Mouse (Mus musculus): ENCODE data around the gene Nacc2.

Gene Nacc2

GRCm38 (mm10) chr2:26123079-26123648, at the start of gene Nacc2:
TSS of gene Nacc2 (minus strand) at chr2:26123220.
- peak; percentile 44 to 45 for DNase-seq

- DNase-seq: no peak
Measured at GRCm38 (mm10) chr2:26172166-26172565, 49.1 kb upstream of the Nacc2 start.

- no peak for DNase-seq
Measured at GRCm38 (mm10) chr2:26170376-26170775, 47.4 kb upstream of the Nacc2 start.

- no peak for DNase-seq
Measured at GRCm38 (mm10) chr2:26168843-26169579, 46.0 kb upstream of the Nacc2 start.

GRCm38 (mm10) chr2:26166890-26167289, 43.9 kb upstream of the Nacc2 start:
- DNase-seq: no peak

GRCm38 (mm10) chr2:26158064-26158463, 35.0 kb upstream of the Nacc2 start:
- no peak for DNase-seq

- no peak for DNase-seq
Measured at GRCm38 (mm10) chr2:26156191-26156977, 33.4 kb upstream of the Nacc2 start.

GRCm38 (mm10) chr2:26155737-26156136, 32.7 kb upstream of the Nacc2 start:
- DNase-seq: no peak

GRCm38 (mm10) chr2:26154586-26154985, 31.6 kb upstream of the Nacc2 start:
- no peak for DNase-seq

GRCm38 (mm10) chr2:26153909-26154340, 30.9 kb upstream of the Nacc2 start:
- peak; percentile 34 to 62 for DNase-seq

- peak; percentile 47 to 62 for DNase-seq
Measured at GRCm38 (mm10) chr2:26153295-26153694, 30.3 kb upstream of the Nacc2 start.

GRCm38 (mm10) chr2:26147706-26148370, 24.8 kb upstream of the Nacc2 start:
- no peak for DNase-seq

GRCm38 (mm10) chr2:26146337-26147042, 23.5 kb upstream of the Nacc2 start:
- DNase-seq: peak; percentile 81 to 84

- DNase-seq: no peak
Measured at GRCm38 (mm10) chr2:26145113-26145512, 22.1 kb upstream of the Nacc2 start.

GRCm38 (mm10) chr2:26144331-26144730, 21.3 kb upstream of the Nacc2 start:
- DNase-seq: no peak

- DNase-seq: peak; percentile 82 to 85
Measured at GRCm38 (mm10) chr2:26143556-26143955, 20.5 kb upstream of the Nacc2 start.

- DNase-seq: no peak
Measured at GRCm38 (mm10) chr2:26142986-26143385, 20.0 kb upstream of the Nacc2 start.

- DNase-seq: peak; percentile 69 to 75
Measured at GRCm38 (mm10) chr2:26141893-26142635, 19.0 kb upstream of the Nacc2 start.

- DNase-seq: no peak
Measured at GRCm38 (mm10) chr2:26140903-26141302, 17.9 kb upstream of the Nacc2 start.

GRCm38 (mm10) chr2:26140292-26140819, 17.3 kb upstream of the Nacc2 start:
- peak; percentile 100 for DNase-seq

- DNase-seq: no peak
Measured at GRCm38 (mm10) chr2:26139545-26140206, 16.7 kb upstream of the Nacc2 start.

Data from cerebellum, postnatal 36 days (tissue).